Comparison of ENCODE assay signal across 12 mouse cellular contexts in genomic region chr13:94707371-94708280, GRCm38 (mm10).
DNase-seq lines count a peak whose midpoint lies in the region; ATAC-seq lines count a peak whose summit lies in the region.
"Had no signal": no experiment of that assay in that cellular context is flagged by ENCODE, and none has a peak within 500 bp of the region (broad histone marks: within the 10 kb centered on the region; RNA-seq: fewer than 3 reads in every experiment).

No protein-coding gene starts in this region.

- peaks cover 24% of the 10 kb centered on the region for H3K4me1 ChIP-seq in limb, embryonic 13.5 days

- WGBS in limb, embryonic 13.5 days: 3% methylated on average over 32 of the region's 32 CpGs

- H3K4me3 ChIP-seq in limb, embryonic 13.5 days: no peak overlapping the region

- peaks cover 99% of the 10 kb centered on the region for H3K27me3 ChIP-seq in limb, embryonic 13.5 days

- no peak overlapping the region for H3K9ac ChIP-seq in limb, embryonic 13.5 days

- 0 out of 2 replicates have a peak overlapping the region, but pooled peaks have one; percentile 4 for H3K4me2 ChIP-seq in limb, embryonic 13.5 days (replicated peaks)

- no peak overlapping the region for H3K27ac ChIP-seq in limb, embryonic 13.5 days

- no peaks in the 10 kb centered on the region for H3K36me3 ChIP-seq in limb, embryonic 13.5 days

- no peaks in the 10 kb centered on the region for H3K9me3 ChIP-seq in limb, embryonic 13.5 days

- no peak for ATAC-seq in limb, embryonic 13.5 days (ENCODE audit: low FRiP score, low read depth)

- DNase-seq in frontal cortex, postnatal 36 days (ENCODE audit: low spot score in 2 of 2): peak; percentile 11
- DNase-seq in frontal cortex, postnatal 14 days (ENCODE audit: low spot score in 2 of 2): no peak
- DNase-seq in right cerebral cortex, postnatal 4 days: peak; percentile 16
- no peak for DNase-seq in right cerebral cortex, postnatal 36 days (ENCODE audit: low spot score in 2 of 2)
- DNase-seq in retina, postnatal 1 day: peak; percentile 49
- no peak for DNase-seq in left cerebral cortex, adult 18-20 months (ENCODE audit: low spot score in 2 of 2)
- DNase-seq in layer of hippocampus, postnatal 25 days (ENCODE audit: extremely low spot score in 1 of 2, low spot score in 1 of 2): no peak
- DNase-seq: adrenal gland, adult 2 months; cerebellum, adult 11 months; left cerebral cortex, postnatal 4 days; right cerebral cortex, postnatal 14 days had no signal

Comparison
In these comparisons a context has a peak if more than half of its experiments do, and no peak if none do; other contexts are left out.
1. DNase-seq: peak in frontal cortex, postnatal 36 days (2 of 2), right cerebral cortex, postnatal 4 days (single experiment) and retina, postnatal 1 day (single experiment); none in frontal cortex, postnatal 14 days (0 of 2), right cerebral cortex, postnatal 36 days (0 of 2), left cerebral cortex, adult 18-20 months (0 of 2) and layer of hippocampus, postnatal 25 days (0 of 2).